Mouse (Mus musculus) hindbrain, embryonic 12.5 days (tissue): ENCODE measurements around the gene Aoc1. TPM values are rescaled to one million over a fixed set of nuclear protein-coding genes. Genes with fewer than 3 reads are reported as not detected.

Experiments used
- ATAC-seq: fragments of 200-750 bp; cut with Nextera tagmentation; 2 replicates; pipeline ENCODE4 v1.8.0; 2017; ENCODE audit warnings: moderate TSS enrichment; ENCODE audit not compliant: low FRiP score
- H3K27ac ChIP-seq: fragments of 300-500 bp; sonication (generic); 2 replicates; pipeline ENCODE4 v1.5.1; 2016; ENCODE audit warnings: mild to moderate bottlenecking
- H3K27me3 ChIP-seq: fragments of 300-500 bp; sonication (generic); 2 replicates; pipeline ENCODE4 v1.6.1; 2016; ENCODE audit warnings: mild to moderate bottlenecking
- H3K36me3 ChIP-seq: fragments of 300-500 bp; sonication (generic); 2 replicates; pipeline ENCODE4 v1.6.1; 2016; ENCODE audit warnings: mild to moderate bottlenecking
- H3K4me1 ChIP-seq: fragments of 300-500 bp; sonication (generic); 2 replicates; pipeline ENCODE4 v1.6.1; 2016
- H3K4me2 ChIP-seq: fragments of 300-500 bp; sonication (generic); replicated peaks from 2 replicates; pipeline ENCODE4 v1.6.1; 2016; ENCODE audit warnings: mild to moderate bottlenecking
- H3K4me3 ChIP-seq: fragments of 300-500 bp; sonication (generic); 2 replicates; pipeline ENCODE4 v1.5.1; 2016; ENCODE audit warnings: mild to moderate bottlenecking
- H3K9ac ChIP-seq: fragments of 300-500 bp; sonication (generic); 2 replicates; pipeline ENCODE4 v1.6.1; 2016; ENCODE audit warnings: mild to moderate bottlenecking, moderate library complexity
- H3K9me3 ChIP-seq: fragments of 300-500 bp; sonication (generic); replicated peaks from 2 replicates; pipeline ENCODE4 v1.6.1; 2016; ENCODE audit warnings: mild to moderate bottlenecking
- WGBS: fragments of 180-500 bp; shearing (Covaris S2); methylation state at CpG from one replicate; pipeline ENCODE4 v1.1.7; 2016; 5-methylcytosine and 5-hydroxymethylcytosine counted together
- polyA plus RNA-seq: library from polyadenylated mRNA; unstranded; fragments of >200 nt; fragmentation: Nextera tagmentation; extraction: Ambion mirVana; gene quantifications from 2 replicates; pipeline ENCODE4 v1.2.1, GENCODE M21; 2016

The Aoc1 gene
- polyA plus RNA-seq, 1 experiment from 2014 or later: not detected

- Histone ChIP-seq H3K9ac (peak within 1 kb of the TSS; percentile 50), H3K27ac (peak within 1 kb of the TSS; percentile 74), H3K4me1 (peaks cover 35% of the 10 kb centered on the region), H3K36me3 (peaks cover 6% of the 10 kb centered on the region; the same call in 1 of the 2 replicates), H3K9me3 (no peaks in the 10 kb centered on the region), H3K4me2 (peak within 1 kb of the TSS; percentile 54), H3K27me3 (no peaks in the 10 kb centered on the region), H3K4me3 (peak within 1 kb of the TSS; percentile 33)
- 29% methylated on average over 7 of the region's 7 CpGs for WGBS
- peak; percentile 39 for ATAC-seq
These were observed 32.2 kb upstream of the Aoc1 start, which contains the start of gene Tmem176a for GRCm38 (mm10) chr6:48840371-48840969. TSS of gene Tmem176a (plus strand) at chr6:48840919.

- peak; percentile 92 for ATAC-seq
These were observed 31.6 kb upstream of the Aoc1 start, which contains the start of gene Tmem176b for GRCm38 (mm10) chr6:48840973-48841625. TSS of gene Tmem176b (minus strand) at chr6:48841496.

GRCm38 (mm10) chr6:48842111-48842842 is 30.4 kb upstream of the Aoc1 start:
- H3K36me3 ChIP-seq: 0 out of 2 replicates have a peak, but pooled peaks cover 5% of the 10 kb centered on the region
- H3K9ac ChIP-seq: peak overlapping the region; percentile 50; the same call in 1 of the 2 replicates
- ATAC-seq: no peak
- H3K4me3 ChIP-seq: no peak overlapping the region
- H3K27ac ChIP-seq: no peak overlapping the region; the same call in 1 of the 2 replicates
- peaks cover 35% of the 10 kb centered on the region for H3K4me1 ChIP-seq
- H3K27me3 ChIP-seq: no peaks in the 10 kb centered on the region
- 70% methylated on average over 11 of the region's 11 CpGs for WGBS
- H3K4me2 ChIP-seq: peak overlapping the region; percentile 54
- H3K9me3 ChIP-seq: no peaks in the 10 kb centered on the region

More at GRCm38 (mm10) chr6:48840973-48841625, 31.6 kb upstream of the Aoc1 start, which contains the start of gene Tmem176b:
- WGBS: 10% methylated on average over 6 of the region's 6 CpGs
- H3K9me3 ChIP-seq: no peaks in the 10 kb centered on the region
- H3K4me2 ChIP-seq: peak within 1 kb of the TSS; percentile 54
- 0 out of 2 replicates have a peak, but pooled peaks cover 5% of the 10 kb centered on the region for H3K36me3 ChIP-seq
- H3K27ac ChIP-seq: peak within 1 kb of the TSS; percentile 74
- H3K4me3 ChIP-seq: peak within 1 kb of the TSS; percentile 33
- H3K4me1 ChIP-seq: peaks cover 35% of the 10 kb centered on the region
- H3K9ac ChIP-seq: peak within 1 kb of the TSS; percentile 50
- no peaks in the 10 kb centered on the region for H3K27me3 ChIP-seq

- no peak overlapping the region for H3K9ac ChIP-seq
- H3K4me1 ChIP-seq: peaks cover 23% of the 10 kb centered on the region
- H3K27ac ChIP-seq: no peak overlapping the region
- no peak for ATAC-seq
- H3K36me3 ChIP-seq: 0 out of 2 replicates have a peak, but pooled peaks cover 5% of the 10 kb centered on the region
- no peak overlapping the region for H3K4me2 ChIP-seq
- no peaks in the 10 kb centered on the region for H3K9me3 ChIP-seq
- H3K4me3 ChIP-seq: no peak overlapping the region
- 66% methylated on average over 4 of the region's 4 CpGs for WGBS
- H3K27me3 ChIP-seq: no peaks in the 10 kb centered on the region
These were observed 27.6 kb upstream of the Aoc1 start for GRCm38 (mm10) chr6:48845086-48845485.

- under 1% methylated on average over 28 of the region's 29 CpGs for WGBS
- Histone ChIP-seq H3K9ac (peak overlapping the region; percentile 49), H3K9me3 (no peaks in the 10 kb centered on the region), H3K36me3 (no peaks in the 10 kb centered on the region), H3K4me2 (peak overlapping the region; percentile 64), H3K4me1 (peaks cover 4% of the 10 kb centered on the region; the same call in 1 of the 2 replicates), H3K27ac (peak overlapping the region; percentile 66), H3K4me3 (peak overlapping the region; percentile 32), H3K27me3 (no peaks in the 10 kb centered on the region)
- no peak for ATAC-seq
These were observed 20.7 kb upstream of the Aoc1 start for GRCm38 (mm10) chr6:48851820-48852491.

DNA sequence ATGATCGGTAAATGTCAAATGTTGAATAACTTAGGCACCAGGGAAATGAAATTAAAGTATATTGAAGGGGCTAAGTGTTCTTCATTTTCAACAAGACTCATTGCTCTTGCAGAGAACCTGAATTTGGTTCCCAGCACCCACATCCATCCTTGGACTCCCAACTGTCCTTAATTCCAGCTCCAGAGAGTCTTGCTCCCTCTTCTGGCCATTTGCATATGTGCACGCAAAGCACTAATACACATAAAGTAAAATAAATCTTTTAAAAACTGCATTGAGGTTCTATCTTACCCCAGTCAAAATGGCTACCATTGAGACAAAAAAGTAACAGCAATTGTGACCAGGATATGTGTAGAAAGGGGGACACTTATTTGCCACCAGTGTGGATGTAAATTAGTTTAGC is 18.5 kb upstream of the Aoc1 start:
- WGBS: 95% methylated on average over 2 of the region's 2 CpGs

DNA sequence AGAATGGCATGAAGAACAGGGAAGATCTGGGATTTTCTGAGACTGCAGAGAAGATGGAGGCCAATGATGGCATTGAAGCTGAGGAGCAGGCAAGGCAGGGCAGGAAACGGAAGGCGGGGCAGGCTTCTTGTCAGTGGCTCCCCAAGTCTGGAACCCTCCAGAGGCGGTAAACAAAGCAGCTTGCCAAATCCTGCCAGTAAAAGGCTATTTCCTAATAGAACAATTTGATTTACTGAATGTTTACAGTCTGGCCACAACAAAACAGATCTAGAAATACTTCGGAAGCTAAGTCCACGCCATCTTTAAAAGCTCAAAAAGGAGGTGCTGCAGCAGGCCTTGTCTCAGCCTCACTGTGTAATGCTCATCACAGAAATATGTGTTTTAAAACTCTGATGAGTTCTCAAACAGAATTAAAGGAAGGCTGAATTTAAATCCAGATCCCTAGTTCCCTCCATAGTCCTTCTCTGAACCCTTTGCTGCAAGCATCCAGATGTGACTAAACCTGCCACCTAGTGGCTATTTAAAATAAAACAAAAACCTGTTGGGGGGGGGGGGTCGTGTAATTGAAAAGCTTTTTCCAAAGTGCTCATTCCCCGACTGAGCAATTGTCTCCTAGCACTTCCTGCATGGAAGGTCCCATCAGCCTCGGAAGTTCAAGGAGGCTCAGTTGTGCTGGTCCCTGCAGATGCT is 14.9 kb upstream of the Aoc1 start:
- H3K4me1 ChIP-seq: no peaks in the 10 kb centered on the region; the same call in 1 of the 2 replicates
- H3K27ac ChIP-seq: no peak overlapping the region
- no peak overlapping the region for H3K4me2 ChIP-seq
- no peaks in the 10 kb centered on the region for H3K36me3 ChIP-seq
- H3K9me3 ChIP-seq: no peaks in the 10 kb centered on the region
- WGBS: 54% methylated on average over 8 of the region's 8 CpGs
- H3K9ac ChIP-seq: no peak overlapping the region
- no peak for ATAC-seq
- H3K27me3 ChIP-seq: peaks cover 3% of the 10 kb centered on the region
- no peak overlapping the region for H3K4me3 ChIP-seq

More for the DNA sequence above, 18.5 kb upstream of the Aoc1 start:
- H3K4me3 ChIP-seq: no peak overlapping the region
- peaks cover 2% of the 10 kb centered on the region for H3K27me3 ChIP-seq
- H3K36me3 ChIP-seq: no peaks in the 10 kb centered on the region
- H3K9ac ChIP-seq: no peak overlapping the region
- H3K4me1 ChIP-seq: peaks cover 4% of the 10 kb centered on the region; the same call in 1 of the 2 replicates
- H3K4me2 ChIP-seq: no peak overlapping the region
- ATAC-seq: no peak
- no peak overlapping the region for H3K27ac ChIP-seq
- H3K9me3 ChIP-seq: no peaks in the 10 kb centered on the region

DNA sequence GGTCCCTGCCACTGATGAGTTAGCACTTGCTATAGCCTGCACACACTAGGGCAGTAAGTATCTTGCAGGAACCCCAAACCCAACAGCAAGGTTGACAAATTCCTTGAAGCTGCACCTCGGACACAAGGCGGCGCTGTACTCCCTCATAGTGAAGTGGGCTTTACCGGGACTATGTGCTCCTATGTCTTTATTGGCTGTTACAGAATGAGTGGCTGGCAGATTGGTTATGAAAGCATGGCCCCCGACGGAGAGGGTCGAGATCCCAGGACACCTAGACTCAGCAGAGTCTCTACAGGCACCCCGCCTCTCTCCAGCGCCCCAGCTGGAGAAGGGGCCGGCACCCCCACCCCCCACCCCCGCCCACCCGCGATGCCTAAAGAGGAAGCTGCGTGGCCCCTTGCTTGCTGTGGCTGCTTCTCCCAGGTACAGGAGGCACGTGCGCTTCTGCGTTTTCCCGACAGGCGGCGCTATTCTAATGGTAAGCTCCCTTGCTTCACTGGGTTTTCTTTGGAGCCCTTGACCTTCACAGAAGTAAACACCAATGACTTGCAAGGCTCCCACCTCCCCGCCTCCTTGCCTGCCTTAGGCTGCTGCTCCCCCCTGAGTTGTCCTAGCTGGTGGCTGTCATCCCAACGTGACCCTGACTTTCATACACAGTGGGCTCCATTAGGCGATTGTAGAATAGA is 12.4 kb upstream of the Aoc1 start:
- peaks cover 3% of the 10 kb centered on the region for H3K27me3 ChIP-seq
- no peak overlapping the region for H3K9ac ChIP-seq

DNA sequence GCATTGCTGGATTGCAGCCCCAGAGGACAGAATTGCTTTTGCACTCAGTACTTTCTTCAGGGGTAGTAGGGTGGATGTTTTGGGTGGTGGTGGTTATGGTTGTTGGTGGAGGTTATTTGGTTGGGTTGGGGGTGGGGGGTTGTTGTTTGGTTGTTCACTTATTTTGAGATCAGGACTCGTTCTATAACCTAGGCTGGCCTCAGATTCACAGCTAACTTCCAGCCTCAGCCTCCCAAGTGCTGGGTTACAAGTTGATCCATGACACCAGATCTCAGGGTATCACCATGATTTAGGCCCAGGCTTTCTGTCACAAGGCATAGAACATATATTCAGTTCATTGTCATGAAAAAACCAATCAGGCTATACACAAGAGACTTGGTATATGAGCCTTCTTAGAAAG is 11.8 kb upstream of the Aoc1 start:
- H3K27me3 ChIP-seq: peaks cover 3% of the 10 kb centered on the region
- H3K9me3 ChIP-seq: no peaks in the 10 kb centered on the region
- no peak overlapping the region for H3K4me3 ChIP-seq
- H3K4me1 ChIP-seq: no peaks in the 10 kb centered on the region; the same call in 1 of the 2 replicates
- no peaks in the 10 kb centered on the region for H3K36me3 ChIP-seq
- no peak overlapping the region for H3K4me2 ChIP-seq
- ATAC-seq: no peak
- no peak overlapping the region for H3K9ac ChIP-seq
- 77% methylated on average over 1 of the region's 1 CpGs for WGBS
- no peak overlapping the region for H3K27ac ChIP-seq

More for the DNA sequence above, 12.4 kb upstream of the Aoc1 start:
- no peaks in the 10 kb centered on the region for H3K36me3 ChIP-seq
- H3K4me2 ChIP-seq: peak overlapping the region; percentile 40
- peak overlapping the region; percentile 20 for H3K4me3 ChIP-seq
- H3K4me1 ChIP-seq: no peaks in the 10 kb centered on the region; the same call in 1 of the 2 replicates
- peak; percentile 22; the same call in 1 of the 2 replicates for ATAC-seq
- H3K27ac ChIP-seq: no peak overlapping the region
- H3K9me3 ChIP-seq: no peaks in the 10 kb centered on the region
- 15% methylated on average over 23 of the region's 23 CpGs for WGBS

GRCm38 (mm10) chr6:48861616-48862280 is 10.9 kb upstream of the Aoc1 start:
- no peak for ATAC-seq
- no peak overlapping the region for H3K4me2 ChIP-seq
- WGBS: 67% methylated on average over 12 of the region's 12 CpGs
- peaks cover 3% of the 10 kb centered on the region for H3K27me3 ChIP-seq
- peaks cover 4% of the 10 kb centered on the region; the same call in 1 of the 2 replicates for H3K4me1 ChIP-seq
- no peak overlapping the region for H3K9ac ChIP-seq
- H3K36me3 ChIP-seq: no peaks in the 10 kb centered on the region
- H3K9me3 ChIP-seq: no peaks in the 10 kb centered on the region
- H3K4me3 ChIP-seq: no peak overlapping the region
- no peak overlapping the region for H3K27ac ChIP-seq
